Mouse (Mus musculus) liver, adult 2 months (tissue): ENCODE data around the gene Oxa1l.

Experiments
- CTCF ChIP-seq: fragments of 200-500 bp; IDR thresholded peaks from 2 replicates; pipeline ENCODE4 v1.5.1; 2011; ENCODE audit warnings: low read depth, low read length, control low read depth
- POLR2A ChIP-seq: fragments of 200-500 bp; IDR thresholded peaks from 2 replicates; pipeline ENCODE4 v1.6.1; 2011; ENCODE audit warnings: low read length, control low read depth; ENCODE audit not compliant: insufficient read depth; ENCODE audit errors: extremely low read depth

- TF ChIP-seq CTCF (no peak), POLR2A (no peak)
These were observed 23.8 kb downstream of the Oxa1l start for GRCm38 (mm10) chr14:54384396-54384795.
